Mouse (Mus musculus) midbrain, embryonic 16.5 days (tissue): ENCODE results near the gene Fmod. TPM values are rescaled to one million over a fixed set of nuclear protein-coding genes. Genes with fewer than 3 reads are reported as not detected.

Experiments
- ATAC-seq: fragments of 200-750 bp; cut with Nextera tagmentation; 2 replicates; pipeline ENCODE4 v1.8.0; 2017; ENCODE audit warnings: moderate TSS enrichment
- H3K27ac ChIP-seq: fragments of 300-500 bp; sonication (generic); 2 replicates; pipeline ENCODE4 v1.5.1; 2014; ENCODE audit warnings: mild to moderate bottlenecking, low read length, mixed read lengths
- H3K27me3 ChIP-seq: fragments of 300-500 bp; sonication (generic); 2 replicates; pipeline ENCODE4 v1.6.1; 2014; ENCODE audit warnings: low read depth, low read length, mixed read lengths; ENCODE audit not compliant: control insufficient read depth, insufficient read depth
- H3K36me3 ChIP-seq: fragments of 300-500 bp; sonication (generic); 2 replicates; pipeline ENCODE4 v1.6.1; 2014; ENCODE audit warnings: mild to moderate bottlenecking, low read length, moderate library complexity, mixed read lengths; ENCODE audit not compliant: control insufficient read depth, insufficient read depth
- H3K4me1 ChIP-seq: fragments of 300-500 bp; sonication (generic); 2 replicates; pipeline ENCODE4 v1.6.1; 2014; ENCODE audit warnings: mild to moderate bottlenecking, low read length, mixed read lengths; ENCODE audit not compliant: control insufficient read depth, insufficient read depth
- H3K4me2 ChIP-seq: fragments of 300-500 bp; sonication (generic); 2 replicates; pipeline ENCODE4 v1.6.1; 2014; ENCODE audit warnings: mild to moderate bottlenecking, low read length, mixed read lengths
- H3K4me3 ChIP-seq: fragments of 300-500 bp; sonication (generic); 2 replicates; pipeline ENCODE4 v1.5.1; 2014; ENCODE audit warnings: low read depth, mild to moderate bottlenecking, low read length, moderate library complexity, mixed read lengths
- H3K9ac ChIP-seq: fragments of 300-500 bp; sonication (generic); 2 replicates; pipeline ENCODE4 v1.6.1; 2014; ENCODE audit warnings: low read depth, low read length, mixed read lengths
- H3K9me3 ChIP-seq: fragments of 300-500 bp; sonication (generic); replicated peaks from 2 replicates; pipeline ENCODE4 v1.6.1; 2014; ENCODE audit warnings: mild to moderate bottlenecking, low read length, mixed read lengths; ENCODE audit not compliant: control insufficient read depth, poor library complexity, severe bottlenecking
- WGBS: fragments of 180-500 bp; shearing (Covaris S2); extraction: QIAGEN DNeasy Blood & Tissue Kit; methylation state at CpG from one replicate; pipeline ENCODE4 v1.1.7; 2014; 5-methylcytosine and 5-hydroxymethylcytosine counted together
- polyA plus RNA-seq: library from polyadenylated mRNA; unstranded; fragments of >200 nt; fragmentation: Nextera tagmentation; extraction: Ambion mirVana; gene quantifications from 2 replicates; pipeline ENCODE4 v1.2.1, GENCODE M21; 2015

Gene Fmod
- polyA plus RNA-seq, 1 experiment from 2014 or later: 15.2 TPM

DNA sequence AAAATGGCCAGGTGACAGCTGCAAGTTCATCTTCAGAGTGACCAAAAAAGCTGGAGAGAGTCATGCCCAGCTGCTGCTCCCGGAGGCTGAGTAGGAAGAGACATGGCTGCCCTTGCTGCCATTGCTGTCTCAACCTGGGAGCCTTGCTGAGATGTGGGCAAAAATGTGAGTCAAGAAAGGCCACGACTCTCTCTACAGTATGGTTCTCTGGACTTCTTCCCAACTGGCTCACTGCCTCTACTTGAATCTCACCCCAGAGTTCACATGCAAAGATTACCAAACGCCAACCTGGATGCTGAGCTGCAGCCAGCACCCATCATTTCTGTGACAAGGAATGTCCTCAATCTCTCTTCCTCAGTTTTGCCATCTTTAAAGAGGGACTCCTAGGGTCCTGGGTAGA is 47.1 kb downstream of the Fmod start:
- Histone ChIP-seq H3K27ac (no peak overlapping the region), H3K4me3 (no peak overlapping the region), H3K4me2 (no peak overlapping the region), H3K27me3 (no peaks in the 10 kb centered on the region; the same call in 1 of the 2 replicates), H3K4me1 (peaks cover 14% of the 10 kb centered on the region; the same call in 1 of the 2 replicates), H3K9ac (no peak overlapping the region), H3K36me3 (no peaks in the 10 kb centered on the region), H3K9me3 (no peaks in the 10 kb centered on the region)
- WGBS: 82% methylated on average over 3 of the region's 3 CpGs
- ATAC-seq: no peak

GRCm38 (mm10) chr1:134086017-134086416 is 49.0 kb downstream of the Fmod start:
- no peak for ATAC-seq
- Histone ChIP-seq H3K36me3 (no peaks in the 10 kb centered on the region), H3K9ac (no peak overlapping the region), H3K27ac (no peak overlapping the region), H3K27me3 (no peaks in the 10 kb centered on the region; the same call in 1 of the 2 replicates), H3K4me2 (no peak overlapping the region), H3K4me3 (no peak overlapping the region), H3K4me1 (peaks cover 6% of the 10 kb centered on the region; the same call in 1 of the 2 replicates), H3K9me3 (no peaks in the 10 kb centered on the region)
- WGBS: 20% methylated on average over 3 of the region's 3 CpGs

DNA sequence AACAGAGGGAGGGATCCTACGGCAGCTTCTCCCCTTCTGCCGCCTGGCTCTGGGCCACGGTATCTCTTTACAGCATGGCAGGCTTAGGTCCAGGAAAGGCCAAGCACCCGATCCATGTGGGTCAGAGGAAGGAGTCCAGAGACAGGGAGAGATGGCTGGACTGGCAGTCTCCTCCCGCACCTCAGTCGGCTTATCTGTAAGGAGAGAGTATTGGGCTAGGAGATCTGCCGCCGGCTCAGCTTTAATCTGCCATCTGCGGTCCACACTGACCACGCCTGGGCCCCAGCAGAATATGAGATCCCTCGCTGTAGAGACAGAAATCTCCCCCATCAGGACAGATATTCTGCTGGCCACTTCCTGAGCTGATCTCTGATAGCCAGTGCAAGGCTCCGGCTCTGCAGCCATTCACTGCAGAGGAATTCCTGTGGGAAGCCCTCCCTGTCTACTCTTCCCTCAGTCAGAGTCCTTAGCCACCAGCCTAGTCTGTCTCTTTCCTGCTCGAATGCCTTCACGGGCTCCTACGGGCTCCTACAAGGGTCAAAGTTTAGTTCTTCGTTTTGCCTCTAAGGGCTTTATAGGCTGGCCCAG is 49.9 kb downstream of the Fmod start:
- Histone ChIP-seq H3K9ac (peak overlapping the region; percentile 4; the same call in 1 of the 2 replicates), H3K4me3 (no peak overlapping the region), H3K4me1 (peaks cover 6% of the 10 kb centered on the region; the same call in 1 of the 2 replicates), H3K9me3 (no peaks in the 10 kb centered on the region), H3K4me2 (no peak overlapping the region), H3K36me3 (no peaks in the 10 kb centered on the region), H3K27me3 (no peaks in the 10 kb centered on the region; the same call in 1 of the 2 replicates), H3K27ac (no peak overlapping the region)
- ATAC-seq: no peak
- 36% methylated on average over 16 of the region's 16 CpGs for WGBS

GRCm38 (mm10) chr1:134089074-134089473 is 52.0 kb downstream of the Fmod start:
- H3K4me2 ChIP-seq: no peak overlapping the region
- no peaks in the 10 kb centered on the region for H3K9me3 ChIP-seq
- peaks cover 13% of the 10 kb centered on the region for H3K4me1 ChIP-seq
- no peak for ATAC-seq
- H3K36me3 ChIP-seq: no peaks in the 10 kb centered on the region
- H3K27ac ChIP-seq: no peak overlapping the region
- WGBS: 92% methylated on average over 7 of the region's 7 CpGs
- no peaks in the 10 kb centered on the region; the same call in 1 of the 2 replicates for H3K27me3 ChIP-seq
- no peak overlapping the region for H3K4me3 ChIP-seq
- no peak overlapping the region for H3K9ac ChIP-seq

DNA sequence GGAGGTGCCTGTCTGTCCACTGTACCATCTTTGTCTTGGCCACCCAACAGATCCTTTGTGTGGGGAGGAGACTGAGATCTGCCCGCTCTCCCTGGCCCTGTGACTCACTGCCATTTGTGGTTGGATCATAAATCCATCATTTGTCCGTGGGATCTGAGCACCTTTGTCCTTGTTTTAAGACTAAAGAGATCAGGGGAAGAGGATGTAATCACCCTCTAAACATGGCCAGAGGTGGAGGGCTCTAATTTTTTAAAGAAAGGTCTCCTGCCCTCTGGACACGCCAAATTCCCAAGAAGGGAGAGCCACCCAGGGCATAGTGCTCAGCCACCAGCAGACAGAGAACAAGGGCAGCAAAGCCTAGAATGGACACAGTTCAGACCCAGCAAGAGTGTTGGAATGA is 54.8 kb downstream of the Fmod start:
- no peak overlapping the region for H3K27ac ChIP-seq

GRCm38 (mm10) chr1:134092368-134092767 is 55.3 kb downstream of the Fmod start:
- Histone ChIP-seq H3K36me3 (no peaks in the 10 kb centered on the region), H3K4me3 (peak overlapping the region; percentile 45), H3K4me2 (peak overlapping the region; percentile 80), H3K27ac (peak overlapping the region; percentile 75; the same call in 1 of the 2 replicates), H3K4me1 (peaks cover 12% of the 10 kb centered on the region), H3K9ac (peak overlapping the region; percentile 69), H3K9me3 (no peaks in the 10 kb centered on the region), H3K27me3 (no peaks in the 10 kb centered on the region)
- ATAC-seq: no peak
- WGBS: 32% methylated on average over 6 of the region's 6 CpGs

More for the DNA sequence above, 54.8 kb downstream of the Fmod start:
- Histone ChIP-seq H3K36me3 (no peaks in the 10 kb centered on the region), H3K27me3 (no peaks in the 10 kb centered on the region), H3K9ac (no peak overlapping the region), H3K4me1 (peaks cover 12% of the 10 kb centered on the region), H3K4me2 (no peak overlapping the region), H3K4me3 (no peak overlapping the region), H3K9me3 (no peaks in the 10 kb centered on the region)
- 87% methylated on average over 3 of the region's 3 CpGs for WGBS
- no peak for ATAC-seq

GRCm38 (mm10) chr1:134092852-134093770 is 56.1 kb downstream of the Fmod start:
- WGBS: 2% methylated on average over 43 of the region's 43 CpGs
- ATAC-seq: peak; percentile 81
- Histone ChIP-seq H3K27ac (peak overlapping the region; percentile 75), H3K4me1 (peaks cover 12% of the 10 kb centered on the region), H3K4me2 (peak overlapping the region; percentile 80), H3K27me3 (no peaks in the 10 kb centered on the region), H3K36me3 (no peaks in the 10 kb centered on the region), H3K9me3 (no peaks in the 10 kb centered on the region), H3K9ac (peak overlapping the region; percentile 69), H3K4me3 (peak overlapping the region; percentile 45)

GRCm38 (mm10) chr1:134093771-134094526 is 56.9 kb downstream of the Fmod start:
- WGBS: 60% methylated on average over 12 of the region's 13 CpGs
- peak overlapping the region; percentile 69; the same call in 1 of the 2 replicates for H3K9ac ChIP-seq
- H3K36me3 ChIP-seq: no peaks in the 10 kb centered on the region
- no peaks in the 10 kb centered on the region for H3K9me3 ChIP-seq
- H3K27me3 ChIP-seq: no peaks in the 10 kb centered on the region
- H3K4me2 ChIP-seq: peak overlapping the region; percentile 80
- no peak overlapping the region for H3K4me3 ChIP-seq
- ATAC-seq: no peak
- no peak overlapping the region for H3K27ac ChIP-seq
- H3K4me1 ChIP-seq: peaks cover 12% of the 10 kb centered on the region
